Mouse (Mus musculus) ES-Bruce4 (cell line): ENCODE data around the gene Gm26920. TPM values are rescaled to one million over a fixed set of nuclear protein-coding genes. Genes with fewer than 3 reads are reported as not detected.
A peak's percentile ranks its signal among the peaks of the same experiment; 100 is the strongest.
"Not testable (repeated sequence)": the region's sequence is repeated elsewhere in the genome, so short reads cannot be mapped to it uniquely, and the experiment has no call there.

Source experiments
- H3K27ac ChIP-seq: 2 replicates; pipeline ENCODE4 v1.5.1; 2012; ENCODE audit warnings: low read length, inconsistent platforms; ENCODE audit not compliant: insufficient read depth
- H3K27me3 ChIP-seq: 2 replicates; pipeline ENCODE4 v1.6.1; 2012; ENCODE audit warnings: mild to moderate bottlenecking, low read length, inconsistent platforms; ENCODE audit not compliant: control insufficient read depth, poor library complexity, insufficient read depth, severe bottlenecking
- H3K36me3 ChIP-seq: 2 replicates; pipeline ENCODE4 v1.6.1; 2012; ENCODE audit warnings: inconsistent platforms, mild to moderate bottlenecking, low read length, moderate library complexity; ENCODE audit not compliant: control insufficient read depth, poor library complexity, insufficient read depth, severe bottlenecking
- H3K4me1 ChIP-seq: one replicate; pipeline ENCODE4 v1.8.1; 2011; ENCODE audit warnings: low read length; ENCODE audit not compliant: control insufficient read depth, insufficient read depth
- H3K4me3 ChIP-seq: 2 replicates; pipeline ENCODE4 v1.5.1; 2011; ENCODE audit warnings: low read depth, mild to moderate bottlenecking, low read length
- H3K9ac ChIP-seq: 2 replicates; pipeline ENCODE4 v1.6.1; 2012; ENCODE audit warnings: low read depth, mild to moderate bottlenecking, inconsistent platforms; ENCODE audit not compliant: poor library complexity, severe bottlenecking
- H3K9me3 ChIP-seq: replicated peaks from 2 replicates; pipeline ENCODE4 v1.6.1; 2012; ENCODE audit warnings: mild to moderate bottlenecking, low read length, inconsistent platforms; ENCODE audit not compliant: control insufficient read depth, poor library complexity, insufficient read depth, severe bottlenecking
- CTCF ChIP-seq: IDR thresholded peaks from one replicate; pipeline ENCODE4 v1.8.1; 2011; ENCODE audit warnings: low read depth, low read length
- EP300 ChIP-seq: IDR thresholded peaks from 2 replicates; pipeline ENCODE4 v1.6.1; 2011; ENCODE audit warnings: low read depth, low read length; ENCODE audit not compliant: insufficient read depth
- POLR2A ChIP-seq: IDR thresholded peaks from one replicate; pipeline ENCODE4 v1.8.1; 2011; ENCODE audit warnings: low read length; ENCODE audit not compliant: insufficient read depth
- polyA plus RNA-seq: library from polyadenylated mRNA; stranded (reverse); fragments of >200 nt; gene quantifications from 2 replicates; pipeline ENCODE4 v1.2.4, GENCODE M21; 2011; ENCODE audit warnings: low read depth; ENCODE audit not compliant: missing spikeins, insufficient read depth, insufficient read length

Gm26920 gene
- polyA plus RNA-seq, 1 experiment: not detected

DNA sequence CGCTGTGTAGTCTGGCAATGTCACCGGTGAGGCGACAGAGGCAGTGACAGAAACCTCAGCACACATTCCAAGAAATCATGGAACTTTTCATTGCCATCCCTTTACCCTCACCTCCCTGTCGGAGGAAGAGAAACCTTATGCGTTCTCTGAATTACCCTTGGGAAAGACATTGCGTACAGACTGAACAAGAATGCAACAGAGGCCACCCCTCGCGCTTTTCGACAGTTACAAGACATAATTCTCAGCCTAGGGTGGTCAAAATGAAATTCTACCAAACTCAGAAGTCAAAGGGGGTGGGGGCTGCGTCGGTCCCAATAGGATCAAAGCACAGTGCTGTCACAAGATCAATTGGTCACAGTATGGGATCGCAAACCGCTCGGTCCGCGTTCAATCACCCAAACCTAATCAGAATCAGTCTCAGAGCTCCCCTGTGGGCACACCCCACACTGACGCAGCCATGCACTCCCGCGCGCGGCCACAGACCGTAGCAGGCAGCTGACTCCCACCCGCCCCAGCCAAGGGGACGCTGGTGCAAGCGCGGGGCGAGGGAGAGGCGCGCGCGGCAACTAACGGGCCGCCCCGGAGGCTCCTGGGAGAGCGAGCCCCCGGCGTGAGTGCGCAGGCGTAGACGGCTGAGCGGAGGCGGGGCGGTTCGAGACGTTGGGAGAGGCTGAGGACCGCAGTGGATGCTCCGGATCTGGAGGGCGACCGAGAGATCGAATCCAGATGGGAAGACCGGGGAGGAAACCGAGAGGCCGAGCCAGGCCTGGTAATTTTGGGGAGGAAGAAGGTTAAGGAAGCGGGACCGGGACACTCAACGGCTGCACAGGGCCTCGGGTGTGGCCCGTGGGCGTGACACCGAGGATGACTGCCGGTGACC lies 31.3 kb upstream of the Gm26920 start, which contains the start of gene Zfp382:
Gene Zfp382, plus strand, starts transcription at position 635 of the 880 bp plus-strand sequence.
- Histone ChIP-seq H3K4me1 (no peaks in the 10 kb centered on the region), H3K27me3 (no peaks in the 10 kb centered on the region), H3K27ac (0 out of 2 replicates have a peak within 1 kb of the TSS, but pooled peaks have one; percentile 29), H3K9ac (peak within 1 kb of the TSS; percentile 68), H3K36me3 (no peaks in the 10 kb centered on the region), H3K4me3 (peak within 1 kb of the TSS; percentile 97), H3K9me3 (peaks cover 14% of the 10 kb centered on the region)
- TF ChIP-seq EP300 (no peak), POLR2A (peak; percentile 42), CTCF (no peak)

DNA sequence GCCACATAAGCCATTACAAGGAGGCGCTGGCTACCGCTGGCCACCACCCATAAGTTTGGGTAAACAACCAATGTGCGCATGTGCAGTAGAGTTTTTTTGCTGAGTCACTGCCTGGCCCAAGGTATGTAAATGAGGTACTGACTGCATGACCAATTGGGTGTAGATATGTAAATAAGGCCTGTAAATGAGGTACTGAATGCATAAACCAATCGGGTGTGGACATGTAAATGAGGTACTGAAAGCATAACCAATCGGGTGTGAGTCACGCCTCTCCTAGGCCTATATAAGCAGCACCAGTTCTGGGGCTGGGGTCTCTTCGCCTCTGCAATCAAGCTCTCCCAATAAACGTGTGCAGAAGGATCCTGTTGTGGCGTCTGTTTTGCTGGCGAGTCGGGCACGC lies 27.7 kb upstream of the Gm26920 start:
- peaks cover 34% of the 10 kb centered on the region for H3K9me3 ChIP-seq
- H3K9ac ChIP-seq, H3K4me1 ChIP-seq, H3K4me3 ChIP-seq, H3K27me3 ChIP-seq, H3K36me3 ChIP-seq: not testable (repeated sequence)
- H3K27ac ChIP-seq: peak overlapping the region; percentile 78

DNA sequence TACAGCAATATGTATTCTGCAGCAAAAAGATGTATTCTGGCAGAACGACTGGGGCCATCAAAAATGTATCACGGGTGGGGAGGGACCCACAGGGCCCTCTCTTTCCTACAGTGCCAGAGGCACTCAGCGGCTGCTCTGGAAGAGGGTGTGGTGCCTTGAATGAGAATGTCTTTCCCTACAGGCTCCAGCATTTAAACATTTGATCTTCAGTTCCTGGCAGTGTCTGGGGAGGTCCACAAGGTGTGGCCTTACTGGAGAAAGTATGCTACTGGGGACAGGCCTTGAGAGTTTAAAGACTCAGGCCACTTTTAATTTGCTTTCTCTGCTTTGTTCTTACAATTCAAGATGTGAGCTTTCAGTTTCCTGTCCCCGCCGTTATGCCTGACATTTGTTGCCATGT lies 25.9 kb upstream of the Gm26920 start:
- Histone ChIP-seq H3K9ac (no peak overlapping the region), H3K9me3 (peaks cover 34% of the 10 kb centered on the region), H3K4me3 (no peak overlapping the region), H3K4me1 (no peaks in the 10 kb centered on the region), H3K36me3 (no peaks in the 10 kb centered on the region), H3K27ac (no peak overlapping the region), H3K27me3 (no peaks in the 10 kb centered on the region)
- TF ChIP-seq CTCF (no peak), EP300 (no peak), POLR2A (no peak)

DNA sequence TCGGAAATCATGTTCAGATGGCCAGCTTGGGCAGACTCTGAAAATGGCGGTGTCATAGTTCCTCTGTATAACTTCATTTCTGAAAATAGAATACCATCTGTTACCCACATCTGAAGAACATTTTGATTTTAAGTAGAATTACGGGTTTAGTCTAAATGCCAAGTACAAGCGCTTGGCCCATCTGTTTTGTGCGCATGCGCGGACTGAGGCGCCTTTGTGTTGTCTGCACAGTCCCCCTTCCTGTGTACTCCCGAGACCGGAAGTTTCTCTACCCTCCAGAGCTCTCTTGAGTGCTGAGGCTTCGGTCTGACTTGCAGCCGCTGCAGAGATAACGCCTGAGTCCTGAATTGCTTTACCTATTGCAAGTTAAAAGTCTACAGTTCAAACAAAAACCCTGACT lies 9.1 kb upstream of the Gm26920 start:
- H3K27ac ChIP-seq: no peak overlapping the region
- no peak for TF ChIP-seq EP300
- TF ChIP-seq CTCF: no peak
- peak overlapping the region; percentile 54; the same call in 1 of the 2 replicates for H3K4me3 ChIP-seq
- no peaks in the 10 kb centered on the region for H3K4me1 ChIP-seq
- H3K27me3 ChIP-seq: no peaks in the 10 kb centered on the region
- 0 out of 2 replicates have a peak, but pooled peaks cover 5% of the 10 kb centered on the region for H3K9me3 ChIP-seq
- H3K9ac ChIP-seq: no peak overlapping the region
- peaks cover 16% of the 10 kb centered on the region for H3K36me3 ChIP-seq

DNA sequence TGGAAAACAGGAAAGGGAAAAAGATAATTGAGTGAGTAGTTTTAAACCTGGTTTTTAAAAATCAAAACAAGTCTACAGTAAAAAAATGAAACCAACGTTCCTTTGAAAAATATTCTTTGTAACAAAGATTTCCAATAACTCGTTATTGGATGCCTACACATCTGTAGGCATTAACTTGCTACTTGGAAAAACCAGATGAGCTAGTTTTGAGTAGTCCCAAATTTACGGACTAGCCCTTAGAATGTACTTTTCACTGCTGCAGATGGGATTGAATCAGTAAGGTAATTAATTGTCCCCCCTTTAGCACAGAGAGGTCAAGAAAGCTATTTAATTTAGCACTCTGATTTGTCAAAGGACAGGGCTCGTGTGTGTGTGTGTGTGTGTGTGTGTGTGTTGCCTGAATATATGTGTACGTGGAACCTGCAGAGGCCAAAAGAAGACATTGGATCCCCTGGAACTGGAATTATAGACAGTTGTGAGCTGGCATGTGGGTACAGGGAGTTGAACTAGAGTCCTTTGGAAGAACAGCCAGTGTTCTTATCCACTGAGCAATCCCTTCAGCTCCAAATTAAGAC lies 5.4 kb upstream of the Gm26920 start:
- Histone ChIP-seq H3K9me3 (no peaks in the 10 kb centered on the region), H3K36me3 (no peaks in the 10 kb centered on the region), H3K4me1 (no peaks in the 10 kb centered on the region), H3K27me3 (no peaks in the 10 kb centered on the region), H3K9ac (peak overlapping the region; percentile 77), H3K4me3 (peak overlapping the region; percentile 51), H3K27ac (peak overlapping the region; percentile 20; the same call in 1 of the 2 replicates)
- TF ChIP-seq CTCF (no peak), EP300 (no peak), POLR2A (no peak)

DNA sequence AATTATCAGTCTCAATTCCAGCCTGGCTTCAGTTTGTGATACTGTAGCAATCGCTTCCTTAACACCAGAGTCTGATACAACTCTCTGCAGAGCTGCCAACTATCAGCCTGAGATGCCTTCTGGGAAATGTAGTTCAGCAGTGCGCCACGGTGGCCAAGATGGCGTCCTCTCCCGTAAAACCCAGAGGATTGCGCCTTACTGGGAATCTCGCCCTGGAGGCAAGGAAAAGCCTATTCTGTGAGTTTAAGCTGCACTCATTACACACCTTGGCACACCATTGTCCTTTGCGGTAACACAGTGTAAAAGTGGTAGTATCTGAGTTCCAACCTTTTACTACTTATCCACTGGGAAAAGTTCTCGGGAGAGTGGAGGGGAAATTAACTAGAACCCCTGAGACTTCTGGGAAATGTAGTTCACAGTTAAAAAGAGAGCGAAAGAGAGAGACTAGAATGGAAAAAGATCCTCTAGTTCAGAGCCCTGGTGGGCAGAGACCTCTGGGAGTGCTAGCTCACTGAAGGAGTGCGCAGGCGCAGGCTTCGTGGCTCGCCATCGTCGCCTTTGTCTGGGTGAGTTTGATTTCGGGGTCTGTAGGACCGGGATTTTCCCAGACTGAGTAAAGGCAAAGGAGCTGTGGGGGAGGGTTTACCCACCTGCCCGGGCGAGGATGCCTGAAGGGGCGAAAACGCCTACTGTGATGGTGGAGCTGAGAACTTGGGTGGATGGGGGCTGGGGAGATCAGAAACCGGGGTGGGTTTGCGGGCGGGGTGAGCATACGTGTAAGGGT lies 4.6 kb upstream of the Gm26920 start, which contains the start of gene Zfp260:
Gene Zfp260, plus strand, starts transcription at position 132 of the 784 bp plus-strand sequence.
- H3K27me3 ChIP-seq: no peaks in the 10 kb centered on the region
- no peaks in the 10 kb centered on the region for H3K36me3 ChIP-seq
- H3K27ac ChIP-seq: peak within 1 kb of the TSS; percentile 98
- no peaks in the 10 kb centered on the region for H3K4me1 ChIP-seq
- TF ChIP-seq POLR2A: peak; percentile 35
- no peak for TF ChIP-seq CTCF
- H3K9ac ChIP-seq: peak within 1 kb of the TSS; percentile 77
- no peaks in the 10 kb centered on the region for H3K9me3 ChIP-seq
- H3K4me3 ChIP-seq: peak within 1 kb of the TSS; percentile 88
